Mouse (Mus musculus): ENCODE results near the gene Sergef.

Gene Sergef

GRCm38 (mm10) chr7:46400346-46400745 lies 239.3 kb downstream of the Sergef start:
- DNase-seq, result no peak

GRCm38 (mm10) chr7:46399676-46400075 lies 239.9 kb downstream of the Sergef start:
- DNase-seq, result no peak

DNA sequence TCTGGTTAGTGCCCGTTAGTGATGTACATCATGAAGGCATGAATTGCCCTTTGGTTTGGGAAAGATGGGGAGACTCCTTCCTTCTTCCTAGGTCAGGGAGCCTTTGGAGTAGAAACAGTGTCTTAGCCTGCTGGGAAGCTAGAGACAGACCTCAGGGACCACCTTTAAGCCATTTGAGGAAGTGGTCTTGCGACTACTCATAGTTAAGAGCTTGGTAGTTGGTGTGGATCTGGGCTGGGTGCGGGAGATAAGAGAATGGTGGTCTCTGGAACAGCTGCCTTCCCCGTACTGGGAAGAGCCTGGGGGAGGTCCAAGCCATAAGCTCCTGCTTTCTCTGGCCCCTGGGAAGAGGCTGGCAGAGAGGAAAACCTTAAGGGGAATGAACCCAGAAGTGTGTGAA lies 241.0 kb downstream of the Sergef start:
- no peak for DNase-seq

DNA sequence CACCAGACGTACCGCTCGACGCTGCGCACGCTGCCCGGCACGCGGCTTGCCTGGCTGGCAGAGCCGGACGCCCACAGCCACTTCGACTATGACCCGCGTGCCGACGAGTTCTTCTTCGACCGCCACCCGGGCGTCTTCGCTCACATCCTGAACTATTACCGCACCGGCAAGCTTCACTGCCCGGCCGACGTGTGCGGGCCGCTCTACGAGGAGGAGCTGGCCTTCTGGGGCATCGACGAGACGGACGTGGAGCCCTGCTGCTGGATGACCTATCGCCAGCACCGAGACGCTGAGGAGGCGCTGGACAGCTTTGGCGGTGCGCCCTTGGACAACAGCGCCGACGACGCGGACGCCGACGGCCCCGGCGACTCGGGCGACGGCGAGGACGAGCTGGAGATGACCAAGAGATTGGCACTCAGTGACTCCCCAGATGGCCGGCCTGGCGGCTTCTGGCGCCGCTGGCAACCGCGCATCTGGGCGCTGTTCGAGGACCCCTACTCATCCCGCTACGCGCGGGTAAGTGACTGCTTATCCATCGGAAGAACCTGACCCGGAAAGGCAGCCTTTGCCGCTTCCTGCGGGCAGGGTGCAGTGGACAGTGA lies 241.8 kb downstream of the Sergef start:
- no peak for DNase-seq

GRCm38 (mm10) chr7:46396928-46397731 lies 242.5 kb downstream of the Sergef start:
- DNase-seq, result peak in 1 of 2 experiments; percentile 27

GRCm38 (mm10) chr7:46396231-46396927 lies 243.2 kb downstream of the Sergef start, which contains the start of gene Kcnc1:
Kcnc1 (plus strand) TSS chr7:46396497.
- peak; percentile 66 to 68 for DNase-seq

DNA sequence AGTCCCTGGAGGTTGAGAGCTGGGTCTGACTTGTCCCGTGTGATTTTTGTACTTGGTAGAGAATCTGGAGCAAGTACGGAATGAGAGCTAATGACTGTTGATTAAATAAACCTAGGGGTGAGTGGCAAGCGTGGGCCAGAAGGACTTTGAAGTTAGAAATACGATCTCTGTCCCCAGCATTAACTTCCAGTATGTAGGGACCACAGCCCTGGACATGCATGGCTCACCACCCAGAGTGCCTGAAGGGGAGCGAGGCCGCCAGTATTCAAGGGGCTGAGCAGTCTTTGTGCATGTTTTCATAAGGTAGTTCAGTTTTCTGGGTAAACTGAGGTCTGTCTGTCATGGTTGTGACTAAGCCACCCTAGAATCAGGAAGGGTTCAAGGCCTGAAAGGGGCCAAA lies 244.0 kb downstream of the Sergef start:
- no peak for DNase-seq

DNA sequence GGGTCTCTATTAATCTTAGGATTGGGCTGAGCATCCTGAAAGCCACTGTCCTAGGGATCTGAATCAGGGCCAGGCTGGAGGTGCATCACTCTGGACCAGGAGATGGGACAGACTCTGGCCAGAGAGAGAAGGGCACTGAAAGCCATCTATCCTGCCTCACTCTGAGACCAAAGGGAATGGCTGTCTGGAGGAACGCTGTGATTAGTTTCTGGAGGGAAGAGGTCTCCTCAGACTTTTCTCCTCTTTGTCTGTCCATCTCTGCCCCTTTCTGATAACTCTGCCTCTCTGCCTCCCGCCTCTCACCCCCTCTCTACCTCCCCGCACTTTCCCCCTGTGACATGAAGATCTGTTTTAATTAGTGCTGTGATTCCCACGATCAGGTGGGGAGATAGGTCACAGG lies 244.7 kb downstream of the Sergef start:
- DNase-seq, result no peak

DNA sequence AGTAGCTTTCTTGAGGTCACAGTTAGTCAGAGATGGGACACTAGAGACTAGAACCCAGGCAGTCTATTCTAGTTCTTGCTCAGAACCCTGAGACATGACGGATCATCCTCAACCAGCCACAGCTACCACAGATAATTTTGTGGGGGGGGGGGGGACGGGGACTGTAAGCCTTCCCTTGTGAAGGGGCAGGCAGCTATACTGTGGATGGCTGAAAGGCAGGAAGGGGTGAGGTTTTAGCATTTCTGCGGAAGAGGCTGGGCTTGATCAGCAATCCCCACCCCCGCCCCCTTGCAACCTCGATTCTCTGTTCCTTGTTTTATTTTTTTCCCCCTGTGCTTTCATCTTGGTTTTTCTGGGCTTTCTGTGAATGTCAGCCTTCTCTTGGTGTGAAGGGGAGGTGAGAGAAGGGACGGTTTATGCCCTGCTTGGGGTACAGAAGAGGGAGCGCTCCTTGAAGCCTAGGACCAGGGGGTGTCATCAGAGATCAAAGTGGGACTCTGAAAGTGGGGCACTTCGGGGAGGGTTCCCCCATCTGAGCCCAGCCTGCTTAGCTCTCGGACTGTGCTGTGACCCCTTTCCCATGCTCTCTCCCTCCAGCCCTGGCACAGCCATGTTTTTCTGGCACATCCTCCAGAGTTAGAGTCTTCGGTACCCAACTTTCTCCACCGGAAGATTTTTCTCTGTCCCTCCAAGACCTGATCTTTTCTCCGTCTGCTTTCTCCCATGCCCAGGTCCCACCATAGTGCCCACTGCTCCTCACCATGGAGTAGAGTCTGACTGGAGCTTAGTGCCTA lies 245.7 kb downstream of the Sergef start:
- no peak for DNase-seq

Data from thymus, postnatal 36 days (tissue).